Mouse (Mus musculus) thymus, adult 18-20 months (tissue): ENCODE results near the gene Stxbp1.

ENCODE experiments used
- DNase-seq, 2 experiments: peaks; one replicate each; pipeline ENCODE4 v3.0.0; 2022; ENCODE audit warnings: mixed read lengths in 2 of 2

Stxbp1 gene

GRCm38 (mm10) chr2:32784048-32784681 is 62.9 kb downstream of the Stxbp1 start, which contains the start of gene Cfap157:
Gene Cfap157, minus strand, starts transcription at chr2:32784428.
- DNase-seq = no peak

- DNase-seq = no peak
Observed at GRCm38 (mm10) chr2:32781710-32782109, 65.3 kb downstream of the Stxbp1 start.

- no peak for DNase-seq
Observed at GRCm38 (mm10) chr2:32779714-32780113, 67.3 kb downstream of the Stxbp1 start.

- DNase-seq = peak; percentile 45 to 64
Observed at GRCm38 (mm10) chr2:32779131-32779530, 67.9 kb downstream of the Stxbp1 start.

GRCm38 (mm10) chr2:32778081-32778480 is 69.0 kb downstream of the Stxbp1 start:
- DNase-seq = peak; percentile 86 to 92

GRCm38 (mm10) chr2:32776192-32776591 is 70.9 kb downstream of the Stxbp1 start:
- no peak for DNase-seq

GRCm38 (mm10) chr2:32775359-32776074 is 71.5 kb downstream of the Stxbp1 start, which contains the start of the genes Ttc16 and Ptrh1:
Gene Ttc16, minus strand, starts transcription at chr2:32775633.
Gene Ptrh1, plus strand, starts transcription at chr2:32775786.
- peak; percentile 93 to 96 for DNase-seq

- DNase-seq = no peak
Observed at GRCm38 (mm10) chr2:32772626-32773279, 74.3 kb downstream of the Stxbp1 start.

- DNase-seq = no peak
Observed at GRCm38 (mm10) chr2:32771886-32772285, 75.2 kb downstream of the Stxbp1 start.

- no peak for DNase-seq
Observed at GRCm38 (mm10) chr2:32769327-32770085, 77.5 kb downstream of the Stxbp1 start.

- DNase-seq = no peak
Observed at GRCm38 (mm10) chr2:32768661-32769285, 78.3 kb downstream of the Stxbp1 start.

- no peak for DNase-seq
Observed at GRCm38 (mm10) chr2:32767241-32767640, 79.8 kb downstream of the Stxbp1 start.

- DNase-seq = no peak
Observed at GRCm38 (mm10) chr2:32763353-32763752, 83.7 kb downstream of the Stxbp1 start.

- no peak for DNase-seq
Observed at GRCm38 (mm10) chr2:32761859-32762258, 85.2 kb downstream of the Stxbp1 start.

GRCm38 (mm10) chr2:32761361-32761760 is 85.7 kb downstream of the Stxbp1 start:
- no peak for DNase-seq

- no peak for DNase-seq
Observed at GRCm38 (mm10) chr2:32759001-32759400, 88.0 kb downstream of the Stxbp1 start.

GRCm38 (mm10) chr2:32758503-32758902 is 88.5 kb downstream of the Stxbp1 start:
- no peak for DNase-seq

- peak; percentile 98 for DNase-seq
Observed at GRCm38 (mm10) chr2:32757056-32757845, 89.8 kb downstream of the Stxbp1 start, which contains the start of gene Tor2a. Gene Tor2a, plus strand, starts transcription at chr2:32757234.

- DNase-seq = no peak
Observed at GRCm38 (mm10) chr2:32756674-32757055, 90.4 kb downstream of the Stxbp1 start.

GRCm38 (mm10) chr2:32752181-32752580 is 94.9 kb downstream of the Stxbp1 start:
- no peak for DNase-seq

GRCm38 (mm10) chr2:32751665-32752033 is 95.4 kb downstream of the Stxbp1 start:
- no peak for DNase-seq
